Mouse (Mus musculus): ENCODE data around the gene Necap1. TPM values are rescaled to one million over a fixed set of nuclear protein-coding genes. Genes with fewer than 3 reads are reported as not detected.

Necap1 gene
- polyA plus RNA-seq, 1 experiment from 2014 or later, result 27.6 TPM

- H3K4me3 ChIP-seq (ENCODE audit: low read depth, low read length), result peak overlapping the region; percentile 98
- H3K4me1 ChIP-seq (ENCODE audit: control insufficient read depth, low read depth, low read length), result peaks cover 15% of the 10 kb centered on the region
- peak overlapping the region; percentile 74 for H3K4me2 ChIP-seq (ENCODE audit: low read depth, low read length)
- H3K9me3 ChIP-seq (replicated peaks; ENCODE audit: control insufficient read depth, low read length), result no peaks in the 10 kb centered on the region
- peak overlapping the region; percentile 87 for H3K27ac ChIP-seq (ENCODE audit: low read length)
- H3K36me3 ChIP-seq (ENCODE audit: control insufficient read depth, insufficient read depth), result peaks cover 5% of the 10 kb centered on the region; the same call in 1 of the 2 replicates
- H3K9ac ChIP-seq (ENCODE audit: low read depth, low read length), result peak overlapping the region; percentile 91
- under 1% methylated on average over 31 of the region's 31 CpGs for WGBS (ENCODE audit: insufficient replicate concordance)
- H3K27me3 ChIP-seq (ENCODE audit: control insufficient read depth, insufficient read depth, low read depth, low read length), result no peaks in the 10 kb centered on the region; the same call in 1 of the 2 replicates
- peak; percentile 58 for ATAC-seq (ENCODE audit: low read depth)
Measured at GRCm38 (mm10) chr6:122874720-122875389, 581 bp downstream of the Necap1 start.

GRCm38 (mm10) chr6:122879141-122879735 lies 5.0 kb downstream of the Necap1 start:
- no peak for ATAC-seq (ENCODE audit: low read depth)
- Histone ChIP-seq H3K4me1 (ENCODE audit: control insufficient read depth, low read depth, low read length) (peaks cover 13% of the 10 kb centered on the region), H3K9me3 (replicated peaks; ENCODE audit: control insufficient read depth, low read length) (no peaks in the 10 kb centered on the region), H3K27me3 (ENCODE audit: control insufficient read depth, insufficient read depth, low read depth, low read length) (no peaks in the 10 kb centered on the region), H3K9ac (ENCODE audit: low read depth, low read length) (no peak overlapping the region), H3K36me3 (ENCODE audit: control insufficient read depth, insufficient read depth) (peaks cover 37% of the 10 kb centered on the region), H3K27ac (ENCODE audit: low read length) (peak overlapping the region; percentile 55; the same call in 1 of the 2 replicates), H3K4me3 (ENCODE audit: low read depth, low read length) (no peak overlapping the region), H3K4me2 (ENCODE audit: low read depth, low read length) (no peak overlapping the region)
- 77% methylated on average over 7 of the region's 7 CpGs for WGBS (ENCODE audit: insufficient replicate concordance)

- 72% methylated on average over 7 of the region's 7 CpGs for WGBS (ENCODE audit: insufficient replicate concordance)
- Histone ChIP-seq H3K9me3 (replicated peaks; ENCODE audit: control insufficient read depth, low read length) (no peaks in the 10 kb centered on the region), H3K27me3 (ENCODE audit: control insufficient read depth, insufficient read depth, low read depth, low read length) (no peaks in the 10 kb centered on the region), H3K27ac (ENCODE audit: low read length) (peak overlapping the region; percentile 55), H3K4me3 (ENCODE audit: low read depth, low read length) (no peak overlapping the region), H3K36me3 (ENCODE audit: control insufficient read depth, insufficient read depth) (peaks cover 41% of the 10 kb centered on the region), H3K9ac (ENCODE audit: low read depth, low read length) (no peak overlapping the region), H3K4me1 (ENCODE audit: control insufficient read depth, low read depth, low read length) (peaks cover 13% of the 10 kb centered on the region), H3K4me2 (ENCODE audit: low read depth, low read length) (no peak overlapping the region)
- peak; percentile 72 for ATAC-seq (ENCODE audit: low read depth)
Measured at GRCm38 (mm10) chr6:122879781-122880505, 5.7 kb downstream of the Necap1 start.

GRCm38 (mm10) chr6:122881287-122881686 lies 7.0 kb downstream of the Necap1 start:
- H3K36me3 ChIP-seq (ENCODE audit: control insufficient read depth, insufficient read depth), result peaks cover 51% of the 10 kb centered on the region

GRCm38 (mm10) chr6:122883603-122884002 lies 9.3 kb downstream of the Necap1 start:
- WGBS (ENCODE audit: insufficient replicate concordance), result 89% methylated on average over 9 of the region's 9 CpGs
- H3K27ac ChIP-seq (ENCODE audit: low read length), result no peak overlapping the region
- no peaks in the 10 kb centered on the region; the same call in 1 of the 2 replicates for H3K4me1 ChIP-seq (ENCODE audit: control insufficient read depth, low read depth, low read length)
- H3K9ac ChIP-seq (ENCODE audit: low read depth, low read length), result no peak overlapping the region
- no peaks in the 10 kb centered on the region for H3K27me3 ChIP-seq (ENCODE audit: control insufficient read depth, insufficient read depth, low read depth, low read length)
- H3K4me2 ChIP-seq (ENCODE audit: low read depth, low read length), result no peak overlapping the region
- ATAC-seq (ENCODE audit: low read depth), result no peak
- H3K36me3 ChIP-seq (ENCODE audit: control insufficient read depth, insufficient read depth), result peaks cover 71% of the 10 kb centered on the region
- H3K9me3 ChIP-seq (replicated peaks; ENCODE audit: control insufficient read depth, low read length), result no peaks in the 10 kb centered on the region
- H3K4me3 ChIP-seq (ENCODE audit: low read depth, low read length), result no peak overlapping the region

More at GRCm38 (mm10) chr6:122881287-122881686, 7.0 kb downstream of the Necap1 start:
- Histone ChIP-seq H3K4me2 (ENCODE audit: low read depth, low read length) (no peak overlapping the region), H3K4me3 (ENCODE audit: low read depth, low read length) (no peak overlapping the region), H3K4me1 (ENCODE audit: control insufficient read depth, low read depth, low read length) (peaks cover 4% of the 10 kb centered on the region), H3K9me3 (replicated peaks; ENCODE audit: control insufficient read depth, low read length) (no peaks in the 10 kb centered on the region), H3K27me3 (ENCODE audit: control insufficient read depth, insufficient read depth, low read depth, low read length) (no peaks in the 10 kb centered on the region), H3K27ac (ENCODE audit: low read length) (no peak overlapping the region), H3K9ac (ENCODE audit: low read depth, low read length) (no peak overlapping the region)
- WGBS (ENCODE audit: insufficient replicate concordance), result 88% methylated on average over 12 of the region's 12 CpGs
- no peak for ATAC-seq (ENCODE audit: low read depth)

GRCm38 (mm10) chr6:122889599-122889998 lies 15.3 kb downstream of the Necap1 start:
- WGBS (ENCODE audit: insufficient replicate concordance), result 81% methylated on average over 2 of the region's 2 CpGs
- Histone ChIP-seq H3K4me2 (ENCODE audit: low read depth, low read length) (no peak overlapping the region), H3K27me3 (ENCODE audit: control insufficient read depth, insufficient read depth, low read depth, low read length) (no peaks in the 10 kb centered on the region), H3K4me3 (ENCODE audit: low read depth, low read length) (no peak overlapping the region), H3K9ac (ENCODE audit: low read depth, low read length) (no peak overlapping the region), H3K9me3 (replicated peaks; ENCODE audit: control insufficient read depth, low read length) (no peaks in the 10 kb centered on the region), H3K4me1 (ENCODE audit: control insufficient read depth, low read depth, low read length) (no peaks in the 10 kb centered on the region), H3K36me3 (ENCODE audit: control insufficient read depth, insufficient read depth) (peaks cover 41% of the 10 kb centered on the region), H3K27ac (ENCODE audit: low read length) (no peak overlapping the region)
- no peak for ATAC-seq (ENCODE audit: low read depth)

GRCm38 (mm10) chr6:122892442-122893049 lies 18.3 kb downstream of the Necap1 start:
- H3K9ac ChIP-seq (ENCODE audit: low read depth, low read length), result no peak overlapping the region
- no peak overlapping the region for H3K4me2 ChIP-seq (ENCODE audit: low read depth, low read length)
- 10% methylated on average over 2 of the region's 2 CpGs for WGBS (ENCODE audit: insufficient replicate concordance)
- no peaks in the 10 kb centered on the region for H3K4me1 ChIP-seq (ENCODE audit: control insufficient read depth, low read depth, low read length)
- H3K27ac ChIP-seq (ENCODE audit: low read length), result no peak overlapping the region
- peaks cover 13% of the 10 kb centered on the region for H3K36me3 ChIP-seq (ENCODE audit: control insufficient read depth, insufficient read depth)
- H3K4me3 ChIP-seq (ENCODE audit: low read depth, low read length), result no peak overlapping the region
- H3K27me3 ChIP-seq (ENCODE audit: control insufficient read depth, insufficient read depth, low read depth, low read length), result no peaks in the 10 kb centered on the region
- ATAC-seq (ENCODE audit: low read depth), result no peak
- H3K9me3 ChIP-seq (replicated peaks; ENCODE audit: control insufficient read depth, low read length), result no peaks in the 10 kb centered on the region

- ATAC-seq (ENCODE audit: low read depth), result no peak
- H3K9me3 ChIP-seq (replicated peaks; ENCODE audit: control insufficient read depth, low read length), result no peaks in the 10 kb centered on the region
Measured at GRCm38 (mm10) chr6:122919922-122920321, 45.6 kb downstream of the Necap1 start.

More at GRCm38 (mm10) chr6:122919922-122920321, 45.6 kb downstream of the Necap1 start:
- H3K4me2 ChIP-seq (ENCODE audit: low read depth, low read length), result no peak overlapping the region
- H3K4me1 ChIP-seq (ENCODE audit: control insufficient read depth, low read depth, low read length), result no peaks in the 10 kb centered on the region
- H3K9ac ChIP-seq (ENCODE audit: low read depth, low read length), result no peak overlapping the region
- WGBS (ENCODE audit: insufficient replicate concordance), result 49% methylated on average over 4 of the region's 4 CpGs
- H3K27ac ChIP-seq (ENCODE audit: low read length), result no peak overlapping the region
- no peak overlapping the region for H3K4me3 ChIP-seq (ENCODE audit: low read depth, low read length)
- H3K27me3 ChIP-seq (ENCODE audit: control insufficient read depth, insufficient read depth, low read depth, low read length), result no peaks in the 10 kb centered on the region
- H3K36me3 ChIP-seq (ENCODE audit: control insufficient read depth, insufficient read depth), result no peaks in the 10 kb centered on the region
